Mouse (Mus musculus) mammary gland, adult 2 months (tissue): ENCODE data around the gene Sema3b. TPM values are rescaled to one million over a fixed set of nuclear protein-coding genes. Genes with fewer than 3 reads are reported as not detected.

ENCODE experiments used
- polyA plus RNA-seq: library from polyadenylated mRNA; depleted of rRNA; stranded (reverse); fragments of >200 nt; gene quantifications from 2 replicates; pipeline ENCODE4 v1.2.3, GENCODE M21; 2012; ENCODE audit warnings: low replicate concordance; rRNA removed

Sema3b gene
- 26.3 and 36.9 TPM in 2 replicates for polyA plus RNA-seq

GRCm38 (mm10) chr9:107608741-107609432, at the start of gene Sema3b:
Gene Sema3b, minus strand, starts transcription at chr9:107609229.

GRCm38 (mm10) chr9:107635279-107636028, 26.4 kb upstream of the Sema3b start, which contains the start of gene Gnai2:
Gene Gnai2, minus strand, starts transcription at chr9:107635367.

GRCm38 (mm10) chr9:107586974-107587832, 21.8 kb downstream of the Sema3b start, which contains the start of gene Ifrd2:
Gene Ifrd2, plus strand, starts transcription at chr9:107587642.

GRCm38 (mm10) chr9:107580501-107581317, 28.3 kb downstream of the Sema3b start, which contains the start of gene Hyal3:
Gene Hyal3, plus strand, starts transcription at chr9:107580818.

GRCm38 (mm10) chr9:107578587-107578986, 30.4 kb downstream of the Sema3b start, which contains the start of gene Naa80:
Gene Naa80, plus strand, starts transcription at chr9:107578887.

GRCm38 (mm10) chr9:107576357-107577107, 32.5 kb downstream of the Sema3b start, which contains the start of gene Hyal1:
Gene Hyal1, plus strand, starts transcription at chr9:107576927.

GRCm38 (mm10) chr9:107567702-107568319, 41.2 kb downstream of the Sema3b start, which contains the start of gene Hyal2:
Gene Hyal2, plus strand, starts transcription at chr9:107567945.

GRCm38 (mm10) chr9:107563029-107563581, 45.9 kb downstream of the Sema3b start, which contains the start of gene Tusc2:
Gene Tusc2, plus strand, starts transcription at chr9:107563255.

GRCm38 (mm10) chr9:107551117-107551889, 57.7 kb downstream of the Sema3b start, which contains the start of gene Rassf1:
Gene Rassf1, plus strand, starts transcription at chr9:107551555.

Other genes with a start within 250 kb of the Sema3b start
- 1.1 TPM in 2 replicates for gene Cacna2d2, start 209.6 kb downstream of the Sema3b start, polyA plus RNA-seq
- 52.8 and 69.9 TPM in 2 replicates for gene Tmem115, start 75.3 kb downstream of the Sema3b start, polyA plus RNA-seq
- 42.9 and 53.0 TPM in 2 replicates for gene Cyb561d2, start 67.0 kb downstream of the Sema3b start, polyA plus RNA-seq
- 30.3 and 52.5 TPM in 2 replicates for gene Nprl2, start 67.0 kb downstream of the Sema3b start, polyA plus RNA-seq
- gene Zmynd10, start 61.9 kb downstream of the Sema3b start, polyA plus RNA-seq: 0.27 and 0.43 TPM in 2 replicates
- 27.1 and 27.4 TPM in 2 replicates for gene Rassf1, start 57.7 kb downstream of the Sema3b start, polyA plus RNA-seq
- 71.7 and 73.9 TPM in 2 replicates for gene Tusc2, start 46.0 kb downstream of the Sema3b start, polyA plus RNA-seq
- 68.1 and 108 TPM in 2 replicates for gene Hyal2, start 41.3 kb downstream of the Sema3b start, polyA plus RNA-seq
- gene Hyal1, start 32.3 kb downstream of the Sema3b start, polyA plus RNA-seq: 13.5 and 19.6 TPM in 2 replicates
- 95.4 and 131 TPM in 2 replicates for gene Naa80, start 30.3 kb downstream of the Sema3b start, polyA plus RNA-seq
- gene Hyal3, start 28.4 kb downstream of the Sema3b start, polyA plus RNA-seq: 2.0 and 3.1 TPM in 2 replicates
- 47.1 and 51.8 TPM in 2 replicates for gene Ifrd2, start 21.6 kb downstream of the Sema3b start, polyA plus RNA-seq
- 728 and 772 TPM in 2 replicates for gene Gnai2, start 26.1 kb upstream of the Sema3b start, polyA plus RNA-seq
- 13.1 and 66.0 TPM in 2 replicates for gene Slc38a3, start 60.3 kb upstream of the Sema3b start, polyA plus RNA-seq
- 0.06 TPM in 1 of 2 replicates, not detected in the other for gene Gnat1, start 70.5 kb upstream of the Sema3b start, polyA plus RNA-seq
- gene Sema3f, start 101.2 kb upstream of the Sema3b start, polyA plus RNA-seq: 59.1 and 84.4 TPM in 2 replicates
- 75.3 and 160 TPM in 2 replicates for gene Rbm5, start 161.8 kb upstream of the Sema3b start, polyA plus RNA-seq